Mouse (Mus musculus) stomach, postnatal 0 days (tissue): Measurements from ENCODE around the gene Fnip2. TPM values are rescaled to one million over a fixed set of nuclear protein-coding genes. Genes with fewer than 3 reads are reported as not detected.

Source experiments
- ATAC-seq: fragments of 200-750 bp; cut with Nextera tagmentation; 2 replicates; pipeline ENCODE4 v1.8.0; 2017; ENCODE audit not compliant: low FRiP score, low TSS enrichment
- DNase-seq: peaks from one replicate; pipeline ENCODE4 v3.0.0-alpha.2; 2016; ENCODE audit warnings: low spot score
- H3K27ac ChIP-seq: fragments of 300-500 bp; sonication (generic); replicated peaks from 2 replicates; pipeline ENCODE4 v1.5.1; 2014; ENCODE audit warnings: mild to moderate bottlenecking, control low read depth
- H3K27me3 ChIP-seq: fragments of 300-500 bp; sonication (generic); 2 replicates; pipeline ENCODE4 v1.6.1; 2014; ENCODE audit warnings: low read length; ENCODE audit not compliant: control insufficient read depth, insufficient read depth
- H3K36me3 ChIP-seq: fragments of 300-500 bp; sonication (generic); 2 replicates; pipeline ENCODE4 v1.6.1; 2014; ENCODE audit warnings: low read length, mixed read lengths; ENCODE audit not compliant: control insufficient read depth, insufficient read depth
- H3K4me1 ChIP-seq: fragments of 300-500 bp; sonication (generic); replicated peaks from 2 replicates; pipeline ENCODE4 v1.6.1; 2014; ENCODE audit warnings: antibody characterized with exemption; ENCODE audit not compliant: control insufficient read depth, insufficient read depth
- H3K4me2 ChIP-seq: fragments of 300-500 bp; sonication (generic); replicated peaks from 2 replicates; pipeline ENCODE4 v1.6.1; 2014; ENCODE audit warnings: low read depth, mild to moderate bottlenecking, control low read depth, moderate library complexity
- H3K4me3 ChIP-seq: fragments of 300-500 bp; sonication (generic); 2 replicates; pipeline ENCODE4 v1.5.1; 2014; ENCODE audit warnings: low read depth, low read length, control low read depth
- H3K9ac ChIP-seq: fragments of 300-500 bp; sonication (generic); 2 replicates; pipeline ENCODE4 v1.6.1; 2014; ENCODE audit warnings: mild to moderate bottlenecking, low read length, control low read depth, mixed read lengths
- H3K9me3 ChIP-seq: fragments of 300-500 bp; sonication (generic); 2 replicates; pipeline ENCODE4 v1.6.1; 2016; ENCODE audit warnings: low read length; ENCODE audit not compliant: control insufficient read depth
- CTCF ChIP-seq: IDR thresholded peaks from 2 replicates; pipeline ENCODE4 v1.5.1; 2016; ENCODE audit warnings: antibody characterized with exemption, low read depth, mild to moderate bottlenecking, moderate library complexity
- EP300 ChIP-seq: optimal IDR thresholded peaks from 2 replicates; pipeline ENCODE3; 2016; ENCODE audit warnings: antibody characterized with exemption
- WGBS: fragments of 180-500 bp; shearing (Covaris S2); extraction: QIAGEN DNeasy Blood & Tissue Kit; methylation state at CpG from one replicate; pipeline ENCODE4 v1.1.7; 2014; 5-methylcytosine and 5-hydroxymethylcytosine counted together
- polyA plus RNA-seq: library from polyadenylated mRNA; unstranded; fragments of >200 nt; fragmentation: Nextera tagmentation; extraction: Ambion mirVana; gene quantifications from 2 replicates; pipeline ENCODE4 v1.2.1, GENCODE M21; 2015

Fnip2 gene
- polyA plus RNA-seq, 1 experiment from 2014 or later, result 2.5 TPM

GRCm38 (mm10) chr3:79408546-79408945, 159.1 kb downstream of the Fnip2 start:
- H3K4me1 ChIP-seq, result no peaks in the 10 kb centered on the region
- DNase-seq (no peak), ATAC-seq (no peak)
- no peak overlapping the region for H3K4me3 ChIP-seq
- no peaks in the 10 kb centered on the region for H3K9me3 ChIP-seq
- no peak overlapping the region for H3K4me2 ChIP-seq
- H3K27me3 ChIP-seq, result no peaks in the 10 kb centered on the region
- H3K9ac ChIP-seq, result no peak overlapping the region
- WGBS, result 59% methylated on average over 4 of the region's 4 CpGs
- no peak overlapping the region for H3K27ac ChIP-seq
- H3K36me3 ChIP-seq, result no peaks in the 10 kb centered on the region
- TF ChIP-seq CTCF (no peak), EP300 (no peak)

Other genes with a start within 250 kb of the Fnip2 start
- 0.12 TPM in 1 of 2 replicates, not detected in the other for gene Gm17359, start 231.1 kb downstream of the Fnip2 start, polyA plus RNA-seq
- 38.3 and 39.0 TPM in 2 replicates for gene Ppid, start 23.5 kb upstream of the Fnip2 start, polyA plus RNA-seq
- 10.1 and 11.1 TPM in 2 replicates for gene 4930579G24Rik, start 61.3 kb upstream of the Fnip2 start, polyA plus RNA-seq
- gene Etfdh, start 61.7 kb upstream of the Fnip2 start, polyA plus RNA-seq, result 74.1 and 79.6 TPM in 2 replicates
- gene Rxfp1, start 170.1 kb upstream of the Fnip2 start, polyA plus RNA-seq, result 0.04 TPM in 1 of 2 replicates, not detected in the other